Mouse (Mus musculus): ENCODE measurements around the gene Rap1gap.

The Rap1gap gene

DNA sequence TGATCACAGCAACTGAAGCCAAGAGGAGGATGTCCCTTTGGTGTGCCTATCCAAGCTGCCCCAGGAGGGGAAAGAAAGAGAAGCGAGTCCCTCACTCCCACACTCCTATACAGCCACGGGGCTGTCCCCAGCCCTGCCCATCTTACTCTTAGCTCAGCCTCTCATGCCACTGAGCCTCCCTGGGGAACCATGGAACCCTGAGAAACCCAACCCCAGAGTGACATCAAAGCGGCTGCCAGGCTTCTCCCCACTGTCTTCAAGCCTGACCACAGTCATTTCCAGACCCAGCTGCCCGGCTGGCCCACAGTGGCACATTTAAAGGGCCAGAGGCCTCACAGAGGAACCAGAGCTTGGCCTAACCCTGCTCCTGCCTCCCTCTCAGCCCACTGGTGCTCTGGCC lies 84.2 kb downstream of the Rap1gap start:
- no peak for DNase-seq

DNA sequence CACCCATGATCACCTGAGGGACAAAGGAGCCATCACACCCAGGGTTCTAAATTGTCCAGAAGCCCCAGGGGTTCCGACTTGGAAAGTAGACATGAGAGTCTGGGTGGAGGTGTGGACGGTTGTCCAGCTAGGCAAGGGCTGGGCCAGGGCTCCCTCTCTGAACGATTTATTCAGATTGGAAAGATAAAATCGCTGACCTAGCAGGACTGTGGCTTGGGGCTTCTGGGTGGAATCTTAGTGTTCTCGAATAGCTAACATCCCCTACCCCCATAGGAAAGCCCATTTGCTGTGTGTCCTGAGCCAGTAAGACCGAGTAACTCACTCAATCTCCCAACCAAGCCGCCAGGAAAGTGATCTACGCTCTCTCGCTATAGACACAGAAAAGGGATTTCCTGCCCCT lies 85.2 kb downstream of the Rap1gap start:
- DNase-seq = no peak

- DNase-seq = peak in 1 of 2 experiments; percentile 44
Measured at GRCm38 (mm10) chr4:137750121-137750520, 85.6 kb downstream of the Rap1gap start.

DNA sequence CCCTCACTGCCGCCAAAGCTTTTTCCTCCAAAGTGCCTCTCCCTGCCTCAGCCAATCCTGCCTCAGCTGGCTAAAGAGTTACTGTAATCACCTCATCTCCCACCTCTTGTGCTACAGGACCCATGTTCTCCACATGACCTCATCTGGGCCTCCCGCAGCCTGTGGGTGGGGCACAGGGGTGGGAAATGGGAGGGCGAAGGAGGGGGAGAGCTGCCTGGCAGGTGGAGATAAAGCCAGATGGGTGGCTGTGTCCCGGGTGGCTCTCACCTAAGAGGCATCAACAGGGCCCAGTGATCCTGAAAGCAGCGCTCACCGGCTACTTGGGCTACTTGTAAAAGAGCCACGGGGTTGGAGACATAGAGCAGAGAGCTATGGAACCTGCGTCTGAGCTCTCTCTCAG lies 86.8 kb downstream of the Rap1gap start:
- no peak for DNase-seq

DNA sequence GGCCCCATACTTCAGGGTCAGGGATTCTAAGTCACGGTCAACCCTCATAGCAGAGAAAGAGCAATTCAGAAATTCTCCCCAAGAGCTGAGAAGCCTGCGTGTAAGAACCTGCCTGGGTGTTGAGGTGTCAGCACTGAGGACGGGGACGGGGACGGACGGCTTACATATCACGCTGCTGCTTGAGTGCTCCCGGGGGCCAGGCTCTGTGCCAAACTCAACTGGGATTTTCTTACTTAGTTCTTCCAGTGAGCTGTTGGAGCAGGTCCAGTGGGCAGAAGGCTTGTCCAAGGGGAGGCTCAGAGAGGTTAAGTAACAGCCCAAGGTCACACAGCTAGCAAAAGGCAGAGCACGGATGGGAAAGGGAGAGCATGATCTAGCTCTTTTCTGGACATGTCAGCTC lies 87.2 kb downstream of the Rap1gap start:
- DNase-seq = peak; percentile 54 to 67

GRCm38 (mm10) chr4:137752471-137752870 lies 87.9 kb downstream of the Rap1gap start:
- DNase-seq = no peak

GRCm38 (mm10) chr4:137753199-137753598 lies 88.7 kb downstream of the Rap1gap start:
- no peak for DNase-seq

GRCm38 (mm10) chr4:137754446-137754845 lies 89.9 kb downstream of the Rap1gap start:
- DNase-seq = no peak

DNA sequence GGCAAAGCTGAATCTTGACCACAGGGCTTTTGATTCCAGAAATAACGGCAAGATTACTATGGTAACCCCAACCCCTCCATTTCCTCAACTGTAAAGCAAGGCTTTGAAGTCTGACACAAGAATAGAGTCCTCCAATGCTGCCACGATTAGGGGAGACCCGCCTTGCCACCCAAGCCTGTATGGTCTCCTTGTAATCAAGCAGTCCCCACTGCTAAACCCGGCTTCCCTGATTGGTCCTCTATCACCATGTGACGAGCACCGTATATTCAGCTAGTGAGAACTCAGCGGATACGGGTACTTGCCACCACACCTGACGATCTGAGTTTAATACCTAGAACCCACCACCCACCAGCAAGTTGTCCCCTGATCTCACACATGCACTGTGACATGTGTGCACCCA lies 98.4 kb downstream of the Rap1gap start:
- DNase-seq = no peak

DNA sequence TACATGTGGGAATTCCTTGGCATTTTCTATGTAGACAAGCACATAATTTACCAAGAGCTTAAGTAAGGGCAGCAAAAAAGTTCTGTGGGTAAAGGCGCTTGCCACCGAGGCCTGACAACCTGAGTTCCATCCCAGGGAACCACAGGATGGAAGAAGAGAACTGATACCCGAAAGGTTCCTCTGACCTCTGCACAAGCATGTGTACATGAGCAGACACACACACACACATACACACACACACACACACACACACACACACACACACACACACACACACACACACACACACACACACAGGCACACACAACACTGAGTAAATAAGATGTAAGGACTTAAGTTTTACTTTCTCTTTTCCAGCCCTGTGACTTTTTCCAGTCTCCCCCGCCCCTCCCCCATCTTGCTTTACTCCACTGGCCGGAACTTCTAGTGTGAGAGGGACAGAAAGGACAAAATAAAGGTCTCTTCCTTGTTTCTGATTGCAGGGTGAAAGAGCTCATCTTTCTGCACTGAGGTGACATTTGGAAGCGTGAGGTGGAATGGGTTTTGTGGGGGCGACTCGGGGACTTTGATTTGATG lies 99.5 kb downstream of the Rap1gap start:
- no peak for DNase-seq

DNA sequence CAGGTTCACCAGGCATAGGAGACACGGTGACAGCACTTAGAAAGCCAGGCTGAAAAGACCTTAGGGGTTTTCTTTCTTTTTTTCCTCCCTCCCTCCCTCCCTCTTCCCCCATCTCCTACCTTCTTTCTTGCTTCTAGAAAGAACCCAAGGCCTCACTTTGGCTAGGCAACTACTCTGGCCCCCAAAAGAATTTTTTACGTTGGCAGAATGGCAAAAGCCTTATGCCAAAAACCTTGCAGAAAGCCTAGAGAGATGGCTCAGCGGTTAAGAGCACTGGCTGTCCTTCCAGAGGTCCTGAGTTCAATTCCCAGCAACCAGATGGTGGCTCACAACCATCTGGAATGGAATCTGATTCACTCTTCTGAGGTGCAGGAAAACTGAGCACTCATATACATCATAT lies 100.1 kb downstream of the Rap1gap start:
- no peak for DNase-seq

GRCm38 (mm10) chr4:137765554-137765971 lies 101.0 kb downstream of the Rap1gap start:
- peak; percentile 42 to 47 for DNase-seq

- DNase-seq = no peak
Measured at GRCm38 (mm10) chr4:137766365-137766764, 101.8 kb downstream of the Rap1gap start.

- no peak for DNase-seq
Measured at GRCm38 (mm10) chr4:137768381-137768780, 103.9 kb downstream of the Rap1gap start.

DNA sequence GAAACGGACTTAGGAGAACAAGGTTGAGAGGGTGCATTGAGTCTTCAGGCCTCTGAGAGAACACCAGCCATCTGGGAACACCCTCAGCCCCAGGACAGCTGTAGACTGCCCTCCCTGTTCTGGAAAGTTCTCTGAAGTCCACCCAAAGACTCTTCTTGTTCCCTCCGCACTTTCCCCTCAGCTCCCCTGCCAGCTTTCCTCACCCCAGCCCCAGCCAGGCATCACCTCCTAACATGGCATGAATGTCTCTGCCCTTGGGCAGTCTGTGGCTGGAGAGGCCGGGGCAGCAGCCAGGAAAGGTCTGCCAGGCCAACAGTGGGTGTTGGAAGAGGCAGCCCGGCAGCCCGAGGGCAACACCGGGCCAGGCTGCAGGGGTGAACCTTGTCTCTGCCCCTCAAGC lies 104.3 kb downstream of the Rap1gap start:
- DNase-seq = no peak

DNA sequence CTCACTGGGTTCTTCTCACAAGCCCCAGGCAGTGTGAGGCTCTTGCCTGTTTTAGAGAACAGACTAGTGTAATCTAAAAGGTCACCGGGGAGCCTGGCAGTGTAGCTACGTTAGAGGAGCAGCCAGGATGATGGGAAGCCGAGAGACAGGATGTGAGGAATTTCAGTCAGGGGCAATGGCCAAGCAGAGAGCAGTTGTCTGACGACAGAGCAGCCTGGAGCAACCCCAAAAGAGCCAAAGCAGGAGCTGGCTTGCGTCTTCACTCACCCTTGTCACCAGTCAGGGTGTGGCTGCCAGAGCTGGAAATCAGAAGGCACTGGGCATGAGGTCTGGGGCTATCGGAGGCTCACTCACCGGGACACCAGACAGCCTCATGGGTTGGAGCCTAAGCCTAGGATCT lies 105.1 kb downstream of the Rap1gap start:
- no peak for DNase-seq

GRCm38 (mm10) chr4:137770901-137771612 lies 106.5 kb downstream of the Rap1gap start:
- no peak for DNase-seq

DNA sequence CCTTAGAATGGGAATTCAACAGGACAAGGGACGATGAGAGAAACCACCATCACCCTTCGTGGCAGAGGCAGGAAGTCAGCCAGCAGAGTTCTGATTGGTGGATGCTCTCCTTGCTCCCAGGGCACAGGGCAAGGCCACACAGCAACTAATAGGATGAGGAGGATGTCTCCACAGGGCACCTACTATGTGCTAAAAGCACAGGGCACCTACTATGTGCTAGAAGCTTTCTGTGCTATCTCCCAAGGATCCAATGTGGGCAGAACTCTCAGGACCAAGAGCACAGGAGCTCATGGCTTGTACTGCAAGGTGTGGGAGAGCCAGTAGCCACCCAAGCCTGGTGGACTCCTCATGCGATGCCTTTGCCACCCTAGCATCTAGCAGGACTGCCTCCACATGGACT lies 107.2 kb downstream of the Rap1gap start:
- DNase-seq = no peak

DNA sequence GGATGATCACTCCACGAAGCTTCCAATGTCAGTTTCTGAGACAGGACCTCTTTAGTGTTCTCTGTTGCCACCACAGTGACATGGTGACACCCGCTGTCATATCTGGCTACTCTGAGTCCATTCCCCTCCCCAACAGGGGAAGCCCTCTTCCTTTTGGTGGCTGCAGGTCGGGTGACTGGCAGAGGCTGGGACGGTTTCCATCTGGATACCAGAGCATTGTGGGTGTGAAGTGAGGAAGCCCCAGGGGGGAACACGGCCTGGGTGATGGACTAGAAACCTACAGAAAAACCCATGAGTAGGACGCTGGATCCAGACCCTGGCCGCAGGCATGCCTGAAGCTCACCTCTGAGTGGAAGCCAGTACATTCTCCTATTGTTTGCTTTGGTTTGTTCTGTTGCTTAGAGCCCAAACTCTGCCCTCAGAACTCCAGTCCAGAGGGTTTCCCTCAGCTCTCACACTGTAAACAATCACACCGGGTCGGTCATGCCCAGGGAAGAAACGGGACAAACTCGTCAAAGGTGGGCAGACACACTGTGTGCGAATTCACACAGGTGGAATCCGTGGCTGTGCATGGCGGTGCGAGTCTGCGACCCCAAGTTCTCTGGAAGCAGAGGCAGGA lies 108.0 kb downstream of the Rap1gap start:
- DNase-seq = no peak

DNA sequence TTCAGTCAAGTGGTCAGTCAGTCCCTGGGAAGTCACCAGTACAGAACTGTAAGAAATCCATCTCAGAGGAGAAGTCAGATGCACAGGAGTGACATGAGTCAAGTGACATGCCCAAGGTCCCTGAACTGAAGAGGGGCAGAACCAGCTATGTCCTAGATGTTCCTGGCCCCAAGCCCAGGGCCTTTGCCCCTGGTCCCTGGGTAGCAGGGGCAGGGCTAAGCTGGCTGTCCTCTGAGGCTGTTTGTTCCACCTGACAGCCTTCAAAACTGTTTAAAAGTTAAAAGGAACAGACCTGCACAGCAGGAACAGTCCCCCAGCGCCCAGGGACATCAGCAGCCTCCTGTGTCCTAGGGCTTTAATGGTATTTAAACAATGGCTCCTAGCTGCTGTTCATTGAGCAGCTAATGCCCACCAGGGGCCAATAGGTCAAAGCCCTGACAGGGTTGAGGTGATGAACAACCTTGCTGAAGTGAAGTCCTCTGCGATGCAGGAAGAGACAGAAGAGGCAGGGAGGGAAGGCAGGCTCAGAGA lies 108.9 kb downstream of the Rap1gap start:
- DNase-seq = no peak

DNA sequence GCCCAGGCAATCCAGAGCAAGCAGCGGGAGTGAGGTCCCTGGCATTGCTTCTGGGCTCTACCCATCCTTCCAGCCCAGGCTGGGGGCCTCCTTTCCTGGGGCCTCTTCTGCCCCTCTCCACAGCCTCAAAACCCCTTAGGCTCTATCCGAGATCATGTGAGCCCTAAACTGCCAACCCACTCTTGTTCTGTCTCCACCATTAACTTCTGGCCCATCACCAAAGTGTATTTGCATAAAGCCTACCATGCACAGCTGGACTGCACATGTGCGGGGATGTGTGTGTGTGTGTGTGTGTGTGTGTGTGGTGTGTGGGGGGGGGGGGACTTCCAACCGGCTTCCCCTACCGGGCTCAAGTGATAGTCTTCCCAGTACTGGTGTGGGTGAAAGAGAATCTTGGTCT lies 109.5 kb downstream of the Rap1gap start:
- DNase-seq = no peak

GRCm38 (mm10) chr4:137774505-137774904 lies 110.0 kb downstream of the Rap1gap start:
- DNase-seq = no peak

- no peak for DNase-seq
Measured at GRCm38 (mm10) chr4:137777866-137778265, 113.3 kb downstream of the Rap1gap start.
